Mouse (Mus musculus): ENCODE results near the gene Kdelr2. TPM values are rescaled to one million over a fixed set of nuclear protein-coding genes. Genes with fewer than 3 reads are reported as not detected.

The Kdelr2 gene
- total and polyA plus RNA-seq, 3 experiments = 80.5 to 94.4 TPM; not detected in 1

DNA sequence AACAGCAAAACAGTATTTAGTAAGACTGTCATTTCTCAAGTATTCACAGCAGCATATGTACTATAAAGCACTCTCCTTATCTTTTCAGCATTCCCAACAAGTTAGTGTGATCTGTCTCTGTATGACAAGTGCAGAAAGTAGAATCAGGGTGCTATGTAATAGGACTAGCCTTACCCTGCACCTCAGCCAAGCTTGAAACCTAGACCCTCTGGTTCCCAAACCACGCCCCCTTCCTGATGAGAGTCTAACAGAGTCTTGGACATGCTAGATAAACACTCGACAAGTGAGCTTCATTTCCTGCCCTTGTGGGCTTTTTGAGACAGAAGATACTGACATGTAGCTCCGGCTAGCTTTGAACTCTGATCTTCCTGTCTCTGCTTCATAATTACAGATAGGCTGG is 5.6 kb downstream of the Kdelr2 start (continued):
- no peak for TF ChIP-seq MEF2A (IDR thresholded peaks at IDR 0.05; ENCODE audit: extremely low read depth, insufficient replicate concordance, low read depth, low read length, poor library complexity, severe bottlenecking)
- no peak for TF ChIP-seq JUND (IDR thresholded peaks at IDR 0.05; ENCODE audit: low read depth, low read length)
- TF ChIP-seq ETS1 (IDR thresholded peaks at IDR 0.05; ENCODE audit: low read depth, low read length) = peak; percentile 62
- peak; percentile 69; the same call in 1 of the 2 replicates for TF ChIP-seq MAX (IDR thresholded peaks at IDR 0.05; ENCODE audit: low read length)
- TF ChIP-seq GATA1 (IDR thresholded peaks at IDR 0.05; ENCODE audit: low read depth, low read length) = peak; percentile 82
- no peak for TF ChIP-seq POLR2AphosphoS5 (IDR thresholded peaks at IDR 0.05; ENCODE audit: borderline replicate concordance, low read depth, low read length)
- peak; percentile 69; the same call in 1 of the 2 replicates for TF ChIP-seq ELF1 (IDR thresholded peaks at IDR 0.05; ENCODE audit: low read depth, low read length)
- no peak for TF ChIP-seq NELFE (IDR thresholded peaks at IDR 0.05; ENCODE audit: low read depth, low read length)

GRCm38 (mm10) chr5:143410841-143411395 is 7.3 kb downstream of the Kdelr2 start:
- Histone ChIP-seq H3K36me3 (ENCODE audit: control insufficient read depth in 1 of 2, insufficient read depth in 2 of 2, low read length in 2 of 2) (peaks cover 16 to 27% of the 10 kb centered on the region in 2 experiments), H3K79me2 (ENCODE audit: control insufficient read depth, insufficient read depth, low read length, poor library complexity) (peaks cover 48% of the 10 kb centered on the region)
- no peak for TF ChIP-seq POLR2AphosphoS2 (IDR thresholded peaks at IDR 0.05; ENCODE audit: low read length)

GRCm38 (mm10) chr5:143421484-143421883 is 17.8 kb downstream of the Kdelr2 start:
- TF ChIP-seq ZNF384 (IDR thresholded peaks at IDR 0.05; ENCODE audit: low read depth, low read length) (no peak), JUND (IDR thresholded peaks at IDR 0.05; ENCODE audit: low read depth, low read length) (no peak), ZMIZ1 (IDR thresholded peaks at IDR 0.05; ENCODE audit: low read depth, low read length) (no peak), MEF2A (IDR thresholded peaks at IDR 0.05; ENCODE audit: extremely low read depth, insufficient replicate concordance, low read depth, low read length, poor library complexity, severe bottlenecking) (no peak), CTCF (IDR thresholded peaks at IDR 0.05 in 2 of 3, conservative IDR thresholded peaks at IDR 0.05 in 1 of 3; ENCODE audit: control insufficient read depth in 1 of 3, insufficient read depth in 1 of 3, low read depth in 2 of 3, low read length in 3 of 3, poor library complexity in 1 of 3, severe bottlenecking in 1 of 3) (no peak), ETS1 (IDR thresholded peaks at IDR 0.05; ENCODE audit: low read depth, low read length) (no peak), RCOR1 (IDR thresholded peaks at IDR 0.05; ENCODE audit: low read depth, low read length) (no peak), MYC (IDR thresholded peaks at IDR 0.05; ENCODE audit: low read depth, low read length) (no peak), ZKSCAN1 (IDR thresholded peaks at IDR 0.05; ENCODE audit: low read depth, low read length) (no peak), MAZ (IDR thresholded peaks at IDR 0.05; ENCODE audit: low read depth, low read length) (no peak)
- Histone ChIP-seq H3K27me3 (ENCODE audit: control insufficient read depth in 1 of 2, insufficient read depth in 2 of 2, low read length in 2 of 2) (no peaks in the 10 kb centered on the region), H3K4me3 (ENCODE audit: control insufficient read depth in 1 of 2, insufficient read depth in 1 of 2, low read depth in 2 of 2, low read length in 2 of 2) (no peak overlapping the region), H3K27ac (ENCODE audit: control insufficient read depth, low read depth, low read length) (no peak overlapping the region), H3K9ac (ENCODE audit: control insufficient read depth, low read depth, low read length, poor library complexity, severe bottlenecking) (no peak overlapping the region), H3K36me3 (ENCODE audit: control insufficient read depth in 1 of 2, insufficient read depth in 2 of 2, low read length in 2 of 2) (peaks cover 0 to 6% of the 10 kb centered on the region in 2 experiments; a peak in 3 of 4 replicates), H3K4me1 (ENCODE audit: control insufficient read depth in 1 of 2, insufficient read depth in 2 of 2, low read length in 2 of 2) (peaks cover 0 to 5% of the 10 kb centered on the region in 2 experiments; a peak in 1 of 4 replicates), H3K9me3 (replicated peaks; ENCODE audit: insufficient read depth, low read length) (no peaks in the 10 kb centered on the region), H3K79me2 (ENCODE audit: control insufficient read depth, insufficient read depth, low read length, poor library complexity) (no peaks in the 10 kb centered on the region)
- no peak for DNase-seq (ENCODE audit: low read depth, low spot score)

More at GRCm38 (mm10) chr5:143410841-143411395, 7.3 kb downstream of the Kdelr2 start:
- Histone ChIP-seq H3K4me3 (ENCODE audit: control insufficient read depth in 1 of 2, insufficient read depth in 1 of 2, low read depth in 2 of 2, low read length in 2 of 2) (no peak overlapping the region), H3K4me1 (ENCODE audit: control insufficient read depth in 1 of 2, insufficient read depth in 2 of 2, low read length in 2 of 2) (peaks cover 8 to 10% of the 10 kb centered on the region in 2 experiments; a peak in 3 of 4 replicates), H3K9ac (ENCODE audit: control insufficient read depth, low read depth, low read length, poor library complexity, severe bottlenecking) (no peak overlapping the region), H3K27me3 (ENCODE audit: control insufficient read depth in 1 of 2, insufficient read depth in 2 of 2, low read length in 2 of 2) (no peaks in the 10 kb centered on the region), H3K27ac (ENCODE audit: control insufficient read depth, low read depth, low read length) (no peak overlapping the region), H3K9me3 (replicated peaks; ENCODE audit: insufficient read depth, low read length) (no peaks in the 10 kb centered on the region)
- no peak for DNase-seq (ENCODE audit: low read depth, low spot score)

Measured in MEL (cell line).